Mouse (Mus musculus): ENCODE measurements around the gene Itga9. TPM values are rescaled to one million over a fixed set of nuclear protein-coding genes. Genes with fewer than 3 reads are reported as not detected.

The Itga9 gene
- total RNA-seq, 2 experiments from 2014 or later = 6.9 to 8.2 TPM

GRCm38 (mm10) chr9:118737124-118737523 lies 130.6 kb downstream of the Itga9 start:
- intact Hi-C loops (cut with DNase I) = loop anchor here (5.0 kb wide), 1 partner anchor 490 kb away; no protein-coding TSS in a partner anchor
- DNase-seq (ENCODE audit: extremely low spot score in 1 of 2, low spot score in 2 of 2) = no peak

GRCm38 (mm10) chr9:118737601-118738137 lies 131.2 kb downstream of the Itga9 start:
- intact Hi-C loops (cut with DNase I) = loop anchor here (5.0 kb wide), 1 partner anchor 490 kb away; no protein-coding TSS in a partner anchor
- no peak for DNase-seq (ENCODE audit: extremely low spot score in 1 of 2, low spot score in 2 of 2)

GRCm38 (mm10) chr9:118738311-118738710 lies 131.8 kb downstream of the Itga9 start:
- no peak for DNase-seq (ENCODE audit: extremely low spot score in 1 of 2, low spot score in 2 of 2)
- intact Hi-C loops (cut with DNase I) = loop anchor here (5.0 kb wide), 1 partner anchor 491 kb away; no protein-coding TSS in a partner anchor

- DNase-seq (ENCODE audit: extremely low spot score in 1 of 2, low spot score in 2 of 2) = no peak
- intact Hi-C loops (cut with DNase I) = loop anchor here (5.0 kb wide), 1 partner anchor 492 kb away; no protein-coding TSS in a partner anchor
These were observed 132.6 kb downstream of the Itga9 start for GRCm38 (mm10) chr9:118739071-118739470.

GRCm38 (mm10) chr9:118739659-118740058 lies 133.2 kb downstream of the Itga9 start:
- intact Hi-C loops (cut with DNase I) = loop anchor here (5.0 kb wide), 1 partner anchor 492 kb away; no protein-coding TSS in a partner anchor
- no peak for DNase-seq (ENCODE audit: extremely low spot score in 1 of 2, low spot score in 2 of 2)

DNA sequence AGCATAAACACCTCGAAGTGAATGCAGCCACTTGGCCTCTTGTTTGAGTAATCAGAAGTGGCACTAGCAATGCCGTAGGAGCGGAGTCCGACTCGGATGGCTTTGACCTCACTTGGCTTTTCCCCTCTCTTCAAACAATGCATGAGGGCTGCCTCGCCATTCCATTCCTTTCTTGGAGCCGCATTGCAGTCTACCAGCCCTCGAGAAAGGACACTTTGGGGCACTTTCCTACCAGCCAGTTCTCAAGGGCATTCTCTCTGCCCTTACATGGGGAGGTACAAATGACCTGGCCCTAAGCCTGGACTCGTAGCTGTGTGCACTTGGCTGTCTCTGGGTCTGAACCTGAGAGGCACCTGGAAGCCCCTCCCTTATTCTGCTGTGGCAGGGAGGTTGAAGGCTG lies 134.8 kb downstream of the Itga9 start:
- intact Hi-C loops (cut with DNase I) = no loop called here
- no peak for DNase-seq (ENCODE audit: extremely low spot score in 1 of 2, low spot score in 2 of 2)

DNA sequence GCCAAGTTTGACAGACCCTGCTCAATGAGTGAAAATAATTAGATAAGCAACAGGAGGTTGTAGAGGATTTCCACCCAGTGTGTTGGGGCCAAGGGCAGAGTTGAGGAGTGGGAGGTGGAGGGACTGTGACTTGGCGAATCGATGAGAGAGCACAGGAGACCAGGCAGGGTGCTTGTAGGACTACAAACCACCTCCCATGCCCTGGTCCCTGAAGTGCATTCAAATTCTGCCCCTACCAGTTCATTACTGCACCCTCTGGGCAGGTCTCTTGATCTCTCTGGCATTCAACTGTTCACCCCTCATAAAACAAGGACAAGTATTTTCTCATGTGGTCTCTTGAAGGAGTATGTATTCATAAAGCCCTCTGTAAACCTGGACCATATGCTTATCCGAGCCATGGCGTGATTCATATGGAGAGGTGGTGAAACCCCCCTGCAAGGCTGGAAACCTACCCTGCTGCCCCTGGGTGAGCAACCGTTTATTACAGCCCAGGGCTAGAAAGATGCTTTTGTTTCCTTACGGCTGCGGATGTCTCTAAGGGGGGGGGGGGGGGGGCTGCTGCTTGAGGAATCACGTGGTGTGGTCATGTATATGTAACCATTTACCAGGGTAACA lies 143.0 kb downstream of the Itga9 start:
- no peak for DNase-seq (ENCODE audit: extremely low spot score in 1 of 2, low spot score in 2 of 2)
- intact Hi-C loops (cut with DNase I) = no loop called here

DNA sequence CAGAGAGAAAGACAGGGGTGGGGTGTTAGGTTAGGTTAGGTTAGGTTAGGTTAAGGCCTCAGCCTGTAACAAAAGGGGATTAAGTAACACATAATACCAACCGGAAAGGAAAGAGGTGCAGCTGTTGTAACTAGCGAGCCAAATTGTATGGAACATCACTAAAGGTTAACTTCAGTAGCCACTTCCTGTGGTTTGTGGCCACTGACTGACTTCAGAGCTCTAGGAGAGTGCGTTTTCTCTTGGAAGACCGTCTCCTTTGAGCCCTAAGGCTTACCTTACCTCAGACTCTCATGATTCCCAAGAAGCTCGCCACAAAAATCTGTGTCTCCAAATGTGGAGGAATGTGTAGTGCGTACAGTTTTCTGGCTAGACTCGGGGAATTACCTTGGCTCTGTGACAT lies 144.3 kb downstream of the Itga9 start:
- DNase-seq (ENCODE audit: extremely low spot score in 1 of 2, low spot score in 2 of 2) = no peak
- intact Hi-C loops (cut with DNase I) = no loop called here

DNA sequence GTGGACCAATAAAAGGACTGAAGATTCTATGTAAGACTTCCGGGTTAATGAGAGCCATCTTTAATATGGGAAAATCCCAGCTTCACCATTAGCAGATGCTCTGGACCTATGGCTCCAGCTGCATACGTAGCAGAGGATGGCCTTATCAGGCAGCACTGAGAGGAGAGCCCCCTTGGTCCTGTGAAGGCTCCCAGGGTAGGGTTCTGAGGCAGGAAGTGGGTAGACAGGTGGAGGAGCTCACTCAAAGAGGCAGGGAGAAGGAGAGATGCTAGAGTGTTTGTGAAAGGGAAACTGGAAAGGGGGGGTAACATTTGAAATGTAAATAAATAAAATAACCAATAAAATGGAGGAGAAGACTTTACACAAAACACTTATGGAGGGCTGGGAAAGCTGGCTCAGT lies 145.9 kb downstream of the Itga9 start:
- DNase-seq (ENCODE audit: extremely low spot score in 1 of 2, low spot score in 2 of 2) = no peak
- intact Hi-C loops (cut with DNase I) = no loop called here

DNA sequence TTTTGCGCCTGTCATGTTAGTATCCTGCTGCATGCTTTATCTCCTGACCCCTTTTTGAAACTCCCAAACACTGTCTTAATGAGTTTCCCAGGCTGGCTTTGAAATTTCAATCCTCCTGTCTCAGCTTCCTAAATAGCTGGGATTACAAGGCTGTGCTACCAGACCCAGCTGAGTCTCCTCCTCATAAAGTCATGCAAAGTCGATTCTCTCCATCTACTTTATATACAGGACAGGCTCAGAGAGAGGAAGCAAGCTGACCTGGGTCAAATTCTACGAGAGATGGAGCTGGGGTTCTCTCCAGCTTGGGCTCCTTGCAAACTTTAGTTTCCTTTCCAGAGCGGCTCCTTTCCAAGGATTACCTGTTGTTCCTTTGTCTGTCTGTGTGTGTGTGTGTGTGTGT lies 153.0 kb downstream of the Itga9 start:
- DNase-seq (ENCODE audit: extremely low spot score in 1 of 2, low spot score in 2 of 2) = no peak
- intact Hi-C loops (cut with DNase I) = no loop called here

DNA sequence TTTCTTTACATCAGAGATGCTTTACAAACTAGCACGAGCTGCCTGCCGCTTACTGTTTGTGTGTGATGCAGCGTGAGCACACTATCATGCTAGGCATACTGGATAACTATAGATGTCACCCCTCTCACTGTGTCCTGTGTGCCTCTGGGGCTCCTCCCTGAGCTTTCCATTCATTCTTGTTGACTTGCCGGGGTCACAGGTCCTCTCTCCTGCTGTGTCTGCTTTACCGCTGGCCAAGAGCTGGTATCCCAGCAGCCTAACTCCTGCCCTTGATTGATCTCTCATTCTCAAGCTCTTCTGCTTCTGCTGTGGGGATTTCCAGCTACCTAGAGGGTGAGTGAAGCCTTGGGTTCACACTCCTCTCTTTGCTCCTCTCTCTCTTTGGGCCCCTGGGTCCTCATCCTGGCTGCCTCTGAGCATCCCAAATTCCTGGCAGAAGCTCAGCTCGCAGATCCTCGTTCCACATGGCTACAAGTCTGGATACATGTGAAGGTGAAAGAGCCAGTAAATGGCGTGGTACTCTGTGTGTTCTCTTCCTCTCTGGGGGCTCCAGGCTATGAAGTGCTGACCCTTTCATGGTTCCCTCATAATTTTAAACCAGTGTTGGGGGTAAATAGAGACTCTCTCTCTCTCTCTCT lies 155.6 kb downstream of the Itga9 start:
- intact Hi-C loops (cut with DNase I) = no loop called here
- DNase-seq (ENCODE audit: extremely low spot score in 1 of 2, low spot score in 2 of 2) = no peak

DNA sequence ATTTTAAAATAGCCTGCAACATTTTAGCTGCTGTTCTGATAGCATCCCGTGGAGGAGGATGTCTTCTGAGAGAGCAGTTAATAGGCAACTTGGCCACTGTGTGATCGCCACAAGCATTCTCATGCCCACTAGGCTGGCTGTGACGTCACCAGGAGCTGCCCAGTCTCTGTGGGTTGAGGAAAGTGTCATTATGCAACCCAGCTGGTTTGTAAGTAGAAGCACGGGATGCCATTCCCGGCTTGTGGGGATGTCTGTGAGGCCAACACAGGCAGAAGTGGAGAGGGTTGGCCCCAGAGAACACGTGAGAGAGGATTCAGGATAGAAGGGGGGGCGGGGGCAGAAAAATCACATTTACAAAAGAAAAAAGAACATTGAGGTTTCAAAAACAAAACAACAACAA lies 156.3 kb downstream of the Itga9 start:
- DNase-seq (ENCODE audit: extremely low spot score in 1 of 2, low spot score in 2 of 2) = peak; percentile 34 to 74
- intact Hi-C loops (cut with DNase I) = no loop called here

DNA sequence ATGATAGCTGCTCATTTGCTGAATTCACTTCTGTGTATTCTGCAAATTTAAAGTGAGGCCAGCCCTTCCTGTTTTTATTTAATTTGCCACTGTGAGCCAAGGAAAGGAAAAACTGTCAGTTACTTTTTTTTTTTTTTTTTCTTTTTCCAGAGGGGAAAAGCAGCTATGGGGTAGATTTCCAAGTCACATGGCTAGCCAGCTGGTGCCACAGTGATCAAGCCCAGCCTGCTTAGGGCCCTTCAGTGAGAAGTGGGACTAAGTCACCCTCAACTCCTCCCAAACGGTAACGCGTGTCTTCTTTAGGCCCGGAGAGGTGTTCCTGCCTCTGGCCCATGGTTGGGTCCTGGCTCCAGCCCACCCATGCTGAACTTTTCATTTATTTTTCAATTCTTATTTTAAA lies 156.7 kb downstream of the Itga9 start:
- intact Hi-C loops (cut with DNase I) = no loop called here
- no peak for DNase-seq (ENCODE audit: extremely low spot score in 1 of 2, low spot score in 2 of 2)

DNA sequence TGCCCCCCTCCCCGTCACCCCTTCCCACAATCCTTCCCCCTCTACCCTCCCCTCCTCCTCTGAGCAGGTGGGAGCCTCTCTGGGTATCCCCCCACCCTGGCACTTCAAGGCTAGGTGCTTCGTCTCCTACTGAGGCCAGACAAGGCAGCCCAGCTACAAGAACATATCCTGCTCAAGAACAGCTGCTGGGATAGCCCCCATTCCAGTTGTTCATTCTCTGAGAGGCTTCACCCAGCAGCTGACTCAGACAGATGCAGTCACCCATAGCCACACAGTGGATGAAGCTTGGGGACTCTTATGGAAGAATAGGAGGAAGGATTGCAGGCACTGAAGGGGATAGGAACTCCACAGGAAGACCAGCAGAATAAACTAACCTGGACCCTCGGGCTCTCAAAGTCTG lies 157.2 kb downstream of the Itga9 start:
- intact Hi-C loops (cut with DNase I) = no loop called here
- DNase-seq (ENCODE audit: extremely low spot score in 1 of 2, low spot score in 2 of 2) = no peak

- intact Hi-C loops (cut with DNase I) = no loop called here
- no peak for DNase-seq (ENCODE audit: extremely low spot score in 1 of 2, low spot score in 2 of 2)
These were observed 158.6 kb downstream of the Itga9 start for GRCm38 (mm10) chr9:118765059-118765458.

DNA sequence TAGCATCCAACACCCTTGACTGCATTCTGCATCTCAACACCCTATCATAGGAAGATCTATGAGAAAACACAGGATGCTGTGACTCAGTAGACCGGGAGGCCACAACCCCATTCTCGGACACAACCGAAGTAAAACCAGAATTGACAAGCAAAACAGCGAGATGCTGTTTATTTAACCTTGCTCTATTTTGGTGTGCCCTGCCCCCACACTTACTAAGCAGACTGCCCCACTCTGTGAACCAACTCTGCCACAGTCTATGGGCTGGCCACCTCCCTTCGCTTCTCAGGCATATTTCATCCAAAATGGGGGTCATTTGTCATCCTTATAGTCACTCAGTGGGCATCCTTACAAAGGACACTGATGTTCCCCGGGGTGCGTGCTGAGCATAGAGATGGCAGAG lies 160.5 kb downstream of the Itga9 start:
- DNase-seq (ENCODE audit: extremely low spot score in 1 of 2, low spot score in 2 of 2) = no peak
- intact Hi-C loops (cut with DNase I) = no loop called here

GRCm38 (mm10) chr9:118768596-118768995 lies 162.1 kb downstream of the Itga9 start:
- DNase-seq (ENCODE audit: extremely low spot score in 1 of 2, low spot score in 2 of 2) = no peak
- intact Hi-C loops (cut with DNase I) = no loop called here

DNA sequence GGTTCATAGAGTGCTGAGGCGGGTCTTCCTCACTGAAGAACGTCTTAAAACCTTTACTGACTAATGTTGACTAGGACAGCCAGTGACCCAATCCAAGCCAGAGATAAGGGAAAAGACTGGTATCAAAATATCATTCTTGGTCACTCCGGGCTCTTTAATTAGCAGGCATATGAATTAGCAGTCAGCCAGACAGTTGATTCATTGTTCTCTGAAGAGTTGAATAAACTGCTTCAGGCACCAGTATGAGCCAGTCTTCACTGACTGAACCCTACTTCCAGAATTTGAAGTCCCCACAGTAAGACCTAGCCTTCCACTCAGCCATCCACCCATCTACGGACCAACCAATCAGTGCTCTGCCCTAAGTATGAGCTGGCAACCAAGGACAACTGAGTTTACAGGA lies 163.9 kb downstream of the Itga9 start:
- no peak for DNase-seq (ENCODE audit: extremely low spot score in 1 of 2, low spot score in 2 of 2)
- intact Hi-C loops (cut with DNase I) = no loop called here

- no peak for DNase-seq (ENCODE audit: extremely low spot score in 1 of 2, low spot score in 2 of 2)
- intact Hi-C loops (cut with DNase I) = no loop called here
These were observed 168.2 kb downstream of the Itga9 start for GRCm38 (mm10) chr9:118774676-118775075.

DNA sequence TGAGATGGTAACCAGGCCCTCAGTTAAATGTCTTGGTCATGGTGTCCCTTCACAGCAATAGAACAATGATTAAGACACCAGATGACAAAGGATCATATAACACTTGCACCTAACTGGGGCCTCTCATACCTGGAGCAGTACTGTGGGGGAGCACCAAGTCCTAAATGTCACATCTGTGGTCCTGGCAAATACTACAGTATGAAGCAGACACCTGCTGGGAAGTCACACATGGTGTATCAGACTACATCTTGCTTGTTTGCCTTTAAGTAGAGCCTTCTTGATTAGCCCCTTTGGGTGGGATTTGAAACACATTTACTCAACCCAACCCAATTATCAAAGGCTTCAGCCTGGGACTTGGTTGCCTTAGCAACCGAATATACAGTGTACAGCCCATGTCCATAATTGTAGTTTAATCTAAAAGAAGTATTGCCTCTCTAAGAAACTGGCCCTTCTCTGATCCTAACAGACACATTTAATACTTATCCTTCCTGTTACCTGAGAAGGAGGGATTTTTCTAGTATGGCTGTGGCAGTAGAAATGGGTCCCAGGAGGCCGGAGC lies 170.5 kb downstream of the Itga9 start:
- no peak for DNase-seq (ENCODE audit: extremely low spot score in 1 of 2, low spot score in 2 of 2)
- intact Hi-C loops (cut with DNase I) = no loop called here

All from left cerebral cortex, postnatal 10 days (tissue).